Mouse (Mus musculus) midbrain, embryonic 11.5 days (tissue): ENCODE measurements at regions not wholly inside any gene's neighbourhood (a gene's known extent, or its start where the extent isn't known, plus 50 kb on each side); places are given as distances from the start of the nearest gene placed in this dataset.

Experiments
- ATAC-seq: fragments of 200-750 bp; cut with Nextera tagmentation; 2 replicates; pipeline ENCODE4 v1.8.0; 2017; ENCODE audit warnings: moderate TSS enrichment, moderate library complexity; ENCODE audit not compliant: low FRiP score
- DNase-seq: peaks from one replicate; pipeline ENCODE4 v3.0.0; 2015; ENCODE audit warnings: low spot score; ENCODE audit errors: missing footprints
- H3K27ac ChIP-seq: fragments of 300-500 bp; sonication (generic); 2 replicates; pipeline ENCODE4 v1.5.1; 2014; ENCODE audit warnings: low read depth, low read length
- H3K27me3 ChIP-seq: fragments of 300-500 bp; sonication (generic); 2 replicates; pipeline ENCODE4 v1.6.1; 2014; ENCODE audit warnings: mild to moderate bottlenecking, low read length, moderate library complexity, mixed read lengths; ENCODE audit not compliant: control insufficient read depth, insufficient read depth
- H3K36me3 ChIP-seq: fragments of 300-500 bp; sonication (generic); 2 replicates; pipeline ENCODE4 v1.6.1; 2014; ENCODE audit warnings: mild to moderate bottlenecking, low read length, moderate library complexity, mixed read lengths; ENCODE audit not compliant: control insufficient read depth, insufficient read depth
- H3K4me1 ChIP-seq: fragments of 300-500 bp; sonication (generic); 2 replicates; pipeline ENCODE4 v1.6.1; 2014; ENCODE audit warnings: low read length; ENCODE audit not compliant: control insufficient read depth, insufficient read depth
- H3K4me2 ChIP-seq: fragments of 300-500 bp; sonication (generic); 2 replicates; pipeline ENCODE4 v1.6.1; 2014; ENCODE audit warnings: mild to moderate bottlenecking, moderate library complexity
- H3K4me3 ChIP-seq: fragments of 300-500 bp; sonication (generic); 2 replicates; pipeline ENCODE4 v1.5.1; 2014; ENCODE audit warnings: low read depth, low read length
- H3K9ac ChIP-seq: fragments of 300-500 bp; sonication (generic); 2 replicates; pipeline ENCODE4 v1.6.1; 2014; ENCODE audit warnings: low read length
- H3K9me3 ChIP-seq: fragments of 300-500 bp; sonication (generic); 2 replicates; pipeline ENCODE4 v1.6.1; 2016; ENCODE audit warnings: low read length; ENCODE audit not compliant: control insufficient read depth
- WGBS: fragments of 180-500 bp; shearing (Covaris S2); extraction: QIAGEN DNeasy Blood & Tissue Kit; methylation state at CpG from one replicate; pipeline ENCODE4 v1.1.7; 2014; 5-methylcytosine and 5-hydroxymethylcytosine counted together

DNA sequence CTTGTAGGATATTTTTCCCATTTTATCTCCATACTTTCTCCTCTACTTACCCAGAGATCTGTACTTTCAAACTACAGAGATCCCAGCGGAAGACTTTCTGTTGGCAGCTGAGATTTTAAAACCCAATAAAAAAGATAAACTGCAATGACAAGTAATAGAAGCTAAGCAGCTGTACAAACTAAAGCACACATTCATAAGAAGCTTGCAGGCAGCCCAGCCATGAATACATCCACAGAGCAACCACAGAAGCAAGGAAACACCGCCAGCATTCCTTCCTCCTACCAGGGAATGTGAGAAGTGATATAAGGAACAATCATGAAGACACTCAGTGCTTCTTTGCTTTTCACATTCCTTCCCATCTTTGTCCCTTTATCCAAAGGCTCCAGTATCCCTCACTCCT, 372.1 kb upstream of the Slco3a1 start:
- Histone ChIP-seq H3K9me3 (no peaks in the 10 kb centered on the region), H3K27me3 (no peaks in the 10 kb centered on the region), H3K4me3 (no peak overlapping the region), H3K36me3 (no peaks in the 10 kb centered on the region), H3K27ac (no peak overlapping the region), H3K4me2 (no peak overlapping the region), H3K9ac (no peak overlapping the region), H3K4me1 (peaks cover 5% of the 10 kb centered on the region; the same call in 1 of the 2 replicates)
- ATAC-seq (no peak), DNase-seq (no peak)
- WGBS: 70% methylated on average over 2 of the region's 2 CpGs

DNA sequence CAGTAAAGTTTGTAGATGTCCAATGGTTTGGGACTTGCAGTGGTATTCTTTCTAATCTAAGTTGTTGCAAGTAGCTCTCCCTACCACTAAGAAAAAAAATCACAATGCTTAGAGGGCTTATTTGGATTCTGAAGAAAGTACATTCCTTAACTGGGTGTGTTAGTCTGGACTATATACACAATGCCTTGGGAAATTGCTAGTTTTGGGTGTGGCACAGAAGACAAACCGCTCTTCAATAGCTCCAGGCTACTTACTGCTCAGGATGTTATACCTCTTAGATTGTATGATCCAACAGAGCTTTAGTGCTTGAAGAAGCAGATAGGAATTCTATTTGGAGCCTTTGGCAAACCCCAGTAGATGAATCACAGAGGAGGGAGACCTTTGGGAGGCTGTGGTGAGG, 369.6 kb upstream of the Slco3a1 start:
- WGBS: 96% methylated on average over 1 of the region's 1 CpGs
- Histone ChIP-seq H3K4me2 (no peak overlapping the region), H3K4me3 (no peak overlapping the region), H3K9me3 (no peaks in the 10 kb centered on the region), H3K27me3 (no peaks in the 10 kb centered on the region), H3K9ac (no peak overlapping the region), H3K4me1 (peaks cover 4% of the 10 kb centered on the region; the same call in 1 of the 2 replicates), H3K36me3 (no peaks in the 10 kb centered on the region), H3K27ac (no peak overlapping the region)
- ATAC-seq (no peak), DNase-seq (no peak)

DNA sequence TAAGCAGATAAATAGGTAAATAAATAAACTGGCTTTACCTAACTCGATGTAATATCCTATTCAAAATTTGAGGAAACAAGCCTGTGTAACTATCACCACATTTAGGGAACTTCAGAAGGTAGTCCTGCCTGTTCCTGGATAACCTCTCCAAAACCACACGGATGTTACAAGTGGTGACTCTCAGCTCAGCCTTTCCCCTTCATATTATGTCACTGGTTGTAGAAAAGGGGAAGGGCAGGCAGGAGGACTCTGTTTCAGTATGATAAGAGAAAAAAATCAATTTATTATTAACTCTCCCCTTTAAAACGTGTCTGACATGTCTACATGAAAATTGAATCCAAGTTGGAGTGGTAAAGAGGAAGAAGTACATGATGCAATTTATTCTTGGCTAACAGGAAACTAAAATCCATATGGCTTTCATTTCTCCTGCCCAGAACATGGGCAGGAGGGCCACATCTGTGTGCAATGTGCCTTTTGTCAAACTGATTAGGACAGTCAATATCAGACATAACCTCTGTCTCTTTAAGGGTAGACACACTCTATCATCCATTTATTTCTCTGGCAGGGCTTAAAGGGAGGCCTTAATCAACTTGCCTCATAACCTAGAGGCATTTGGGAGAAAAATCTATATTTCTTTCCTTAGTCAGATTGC, 353.9 kb upstream of the Slco3a1 start:
- Histone ChIP-seq H3K4me2 (no peak overlapping the region), H3K9ac (no peak overlapping the region), H3K4me3 (no peak overlapping the region), H3K4me1 (no peaks in the 10 kb centered on the region), H3K27me3 (no peaks in the 10 kb centered on the region), H3K27ac (no peak overlapping the region), H3K36me3 (no peaks in the 10 kb centered on the region), H3K9me3 (no peaks in the 10 kb centered on the region)
- DNase-seq (no peak), ATAC-seq (no peak)
- 71% methylated on average over 3 of the region's 3 CpGs for WGBS

DNA sequence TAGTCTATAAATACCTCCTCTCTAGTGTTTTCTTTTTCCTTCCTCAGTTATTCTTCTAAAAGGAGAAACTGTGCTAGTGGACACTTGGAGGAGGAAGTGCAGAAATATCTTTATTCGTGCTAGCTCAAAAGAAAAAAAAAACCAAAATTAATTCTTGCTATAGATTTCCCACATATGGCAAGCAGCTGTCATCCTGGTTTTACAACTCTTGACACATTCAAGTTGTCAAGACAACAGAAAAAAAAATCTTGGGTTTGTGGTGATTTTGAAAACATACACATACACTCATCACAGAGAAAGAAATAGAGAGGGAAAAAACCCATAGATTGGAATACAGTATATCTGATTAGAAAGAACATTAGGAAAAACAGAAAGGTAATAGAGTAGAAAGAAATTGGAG, 352.8 kb upstream of the Slco3a1 start:
- DNase-seq: no peak
- WGBS: 77% methylated on average over 1 of the region's 1 CpGs
- H3K4me2 ChIP-seq: no peak overlapping the region

DNA sequence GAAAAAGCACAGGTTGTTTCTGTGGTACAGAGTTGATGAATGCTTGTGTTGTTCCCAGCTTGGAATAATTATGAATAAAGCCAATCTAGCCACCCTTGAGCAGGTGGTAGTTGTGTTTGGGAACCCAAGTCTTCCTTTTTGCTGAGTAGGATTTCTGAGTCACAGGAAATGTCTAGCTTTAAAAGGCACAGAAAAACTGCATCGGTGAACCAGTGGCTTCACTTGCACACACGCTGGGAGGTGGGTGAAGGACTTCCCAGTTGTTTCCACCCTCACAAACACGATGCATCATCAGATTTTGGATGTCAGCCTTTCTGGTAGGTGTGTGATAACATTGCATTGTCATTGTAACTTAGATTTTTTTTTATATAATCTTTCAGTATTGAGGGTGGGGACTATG, 322.9 kb upstream of the Slco3a1 start:
- Histone ChIP-seq H3K4me1 (no peaks in the 10 kb centered on the region), H3K9me3 (no peaks in the 10 kb centered on the region), H3K27me3 (no peaks in the 10 kb centered on the region), H3K9ac (no peak overlapping the region), H3K4me2 (no peak overlapping the region), H3K27ac (no peak overlapping the region), H3K36me3 (no peaks in the 10 kb centered on the region), H3K4me3 (no peak overlapping the region)
- ATAC-seq: no peak
- DNase-seq: no peak
- WGBS: 82% methylated on average over 3 of the region's 3 CpGs

More for the DNA sequence above, 352.8 kb upstream of the Slco3a1 start:
- no peaks in the 10 kb centered on the region for H3K27me3 ChIP-seq
- ATAC-seq: no peak
- H3K4me3 ChIP-seq: no peak overlapping the region
- H3K4me1 ChIP-seq: no peaks in the 10 kb centered on the region
- H3K9ac ChIP-seq: no peak overlapping the region
- no peaks in the 10 kb centered on the region for H3K36me3 ChIP-seq
- H3K27ac ChIP-seq: no peak overlapping the region
- H3K9me3 ChIP-seq: no peaks in the 10 kb centered on the region

- H3K9ac ChIP-seq: no peak overlapping the region
- WGBS: 77% methylated on average over 4 of the region's 4 CpGs
- no peak overlapping the region for H3K27ac ChIP-seq
- H3K4me1 ChIP-seq: no peaks in the 10 kb centered on the region
- no peak overlapping the region for H3K4me3 ChIP-seq
- ATAC-seq (no peak), DNase-seq (no peak)
- no peak overlapping the region for H3K4me2 ChIP-seq
- no peaks in the 10 kb centered on the region for H3K9me3 ChIP-seq
- H3K27me3 ChIP-seq: no peaks in the 10 kb centered on the region
- H3K36me3 ChIP-seq: no peaks in the 10 kb centered on the region
Measured at GRCm38 (mm10) chr7:74876667-74877066, 322.1 kb upstream of the Slco3a1 start.

DNA sequence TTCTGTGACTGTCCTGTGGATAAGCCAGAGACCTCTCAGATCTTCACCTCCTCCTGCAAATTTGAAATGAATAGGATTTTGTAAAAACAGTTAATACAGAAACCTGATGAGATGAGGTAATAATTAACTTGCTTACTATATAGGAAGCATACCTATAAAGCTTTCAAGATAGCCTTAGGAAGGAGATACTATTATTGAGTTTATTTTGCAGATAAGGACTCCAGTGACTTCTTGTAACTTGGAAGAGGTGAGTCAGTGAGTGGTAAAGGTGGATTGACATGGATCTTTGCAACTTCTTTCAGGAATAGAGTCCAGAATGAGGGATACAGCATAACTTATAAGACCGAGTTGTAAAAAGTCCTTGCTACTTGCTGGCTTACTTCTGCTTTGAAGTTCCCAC, 315.7 kb upstream of the Slco3a1 start:
- no peak overlapping the region for H3K4me2 ChIP-seq
- no peak overlapping the region for H3K27ac ChIP-seq
- WGBS: 80% methylated on average over 1 of the region's 1 CpGs
- no peak overlapping the region for H3K4me3 ChIP-seq
- H3K4me1 ChIP-seq: no peaks in the 10 kb centered on the region
- no peaks in the 10 kb centered on the region for H3K36me3 ChIP-seq
- H3K9me3 ChIP-seq: no peaks in the 10 kb centered on the region
- H3K9ac ChIP-seq: no peak overlapping the region
- DNase-seq: no peak
- H3K27me3 ChIP-seq: no peaks in the 10 kb centered on the region
- no peak for ATAC-seq

GRCm38 (mm10) chr7:74862727-74863126, 308.1 kb upstream of the Slco3a1 start:
- Histone ChIP-seq H3K36me3 (no peaks in the 10 kb centered on the region), H3K4me2 (no peak overlapping the region), H3K4me1 (no peaks in the 10 kb centered on the region), H3K9me3 (no peaks in the 10 kb centered on the region), H3K9ac (no peak overlapping the region), H3K4me3 (no peak overlapping the region), H3K27ac (no peak overlapping the region), H3K27me3 (no peaks in the 10 kb centered on the region)
- no peak for DNase-seq
- no peak for ATAC-seq
- 83% methylated on average over 3 of the region's 3 CpGs for WGBS

- ATAC-seq (peak; percentile 78), DNase-seq (no peak)
- peak overlapping the region; percentile 20; the same call in 1 of the 2 replicates for H3K27ac ChIP-seq
Measured at GRCm38 (mm10) chr7:74844306-74844929, 289.8 kb upstream of the Slco3a1 start.

More at GRCm38 (mm10) chr7:74844306-74844929, 289.8 kb upstream of the Slco3a1 start:
- no peaks in the 10 kb centered on the region for H3K27me3 ChIP-seq
- peaks cover 12% of the 10 kb centered on the region; the same call in 1 of the 2 replicates for H3K4me1 ChIP-seq
- WGBS: 11% methylated on average over 6 of the region's 6 CpGs
- H3K9me3 ChIP-seq: no peaks in the 10 kb centered on the region
- no peak overlapping the region for H3K4me2 ChIP-seq
- H3K36me3 ChIP-seq: no peaks in the 10 kb centered on the region
- no peak overlapping the region for H3K4me3 ChIP-seq
- no peak overlapping the region for H3K9ac ChIP-seq
